Mouse (Mus musculus) midbrain, embryonic 15.5 days (tissue): ENCODE data around the gene Atp5g2. TPM values are rescaled to one million over a fixed set of nuclear protein-coding genes. Genes with fewer than 3 reads are reported as not detected.
A peak's percentile ranks its signal among the peaks of the same experiment; 100 is the strongest.

Source experiments
- ATAC-seq: fragments of 200-750 bp; cut with Nextera tagmentation; replicated peaks from 2 replicates; pipeline ENCODE4 v1.8.0; 2017; ENCODE audit warnings: moderate TSS enrichment
- H3K27ac ChIP-seq: fragments of 300-500 bp; sonication (generic); 2 replicates; pipeline ENCODE4 v1.5.1; 2015; ENCODE audit warnings: mild to moderate bottlenecking, inconsistent platforms
- H3K27me3 ChIP-seq: fragments of 300-500 bp; sonication (generic); replicated peaks from 2 replicates; pipeline ENCODE4 v1.6.1; 2015; ENCODE audit warnings: inconsistent platforms
- H3K36me3 ChIP-seq: fragments of 300-500 bp; sonication (generic); replicated peaks from 2 replicates; pipeline ENCODE4 v1.6.1; 2015; ENCODE audit warnings: inconsistent platforms
- H3K4me1 ChIP-seq: fragments of 300-500 bp; sonication (generic); 2 replicates; pipeline ENCODE4 v1.6.1; 2015; ENCODE audit warnings: inconsistent platforms
- H3K4me2 ChIP-seq: fragments of 300-500 bp; sonication (generic); 2 replicates; pipeline ENCODE4 v1.6.1; 2015; ENCODE audit warnings: inconsistent platforms, mild to moderate bottlenecking, moderate library complexity
- H3K4me3 ChIP-seq: fragments of 300-500 bp; sonication (generic); 2 replicates; pipeline ENCODE4 v1.5.1; 2015; ENCODE audit warnings: mild to moderate bottlenecking, inconsistent platforms
- H3K9ac ChIP-seq: fragments of 300-500 bp; sonication (generic); 2 replicates; pipeline ENCODE4 v1.6.1; 2015; ENCODE audit warnings: mild to moderate bottlenecking, inconsistent platforms
- H3K9me3 ChIP-seq: fragments of 300-500 bp; sonication (generic); 2 replicates; pipeline ENCODE4 v1.6.1; 2016; ENCODE audit warnings: inconsistent platforms
- WGBS: fragments of 180-500 bp; shearing (Covaris S2); methylation state at CpG from one replicate; pipeline ENCODE4 v1.1.7; 2015; ENCODE audit warnings: mixed read lengths; 5-methylcytosine and 5-hydroxymethylcytosine counted together
- polyA plus RNA-seq: library from polyadenylated mRNA; unstranded; fragments of >200 nt; fragmentation: Nextera tagmentation; extraction: Ambion mirVana; gene quantifications from 2 replicates; pipeline ENCODE4 v1.2.1, GENCODE M21; 2015

Gene Atp5g2
- polyA plus RNA-seq, 1 experiment from 2014 or later = 39.5 TPM

GRCm38 (mm10) chr15:102692991-102693411 is 20.8 kb upstream of the Atp5g2 start:
- Histone ChIP-seq H3K4me3 (peak overlapping the region; percentile 50), H3K9me3 (no peaks in the 10 kb centered on the region), H3K9ac (peak overlapping the region; percentile 59), H3K4me1 (peaks cover 24% of the 10 kb centered on the region), H3K36me3 (no peaks in the 10 kb centered on the region), H3K27me3 (peaks cover 35% of the 10 kb centered on the region), H3K27ac (peak overlapping the region; percentile 86), H3K4me2 (peak overlapping the region; percentile 85)
- 0% methylated on average over 32 of the region's 32 CpGs for WGBS
- ATAC-seq = peak; percentile 88

- WGBS = 1% methylated on average over 26 of the region's 26 CpGs
- H3K27ac ChIP-seq = peak overlapping the region; percentile 86
- peak; percentile 51 for ATAC-seq
- peaks cover 30% of the 10 kb centered on the region for H3K27me3 ChIP-seq
- H3K9ac ChIP-seq = peak overlapping the region; percentile 59
- H3K4me2 ChIP-seq = peak overlapping the region; percentile 85
- H3K4me1 ChIP-seq = peaks cover 24% of the 10 kb centered on the region
- H3K4me3 ChIP-seq = peak overlapping the region; percentile 50
- no peaks in the 10 kb centered on the region for H3K9me3 ChIP-seq
- H3K36me3 ChIP-seq = no peaks in the 10 kb centered on the region
These were observed 20.2 kb upstream of the Atp5g2 start for GRCm38 (mm10) chr15:102692321-102692804.

GRCm38 (mm10) chr15:102685791-102686190 is 13.6 kb upstream of the Atp5g2 start:
- no peak overlapping the region for H3K4me2 ChIP-seq
- H3K27ac ChIP-seq = no peak overlapping the region
- no peaks in the 10 kb centered on the region for H3K9me3 ChIP-seq
- WGBS = 10% methylated on average over 4 of the region's 4 CpGs
- no peak overlapping the region for H3K4me3 ChIP-seq
- ATAC-seq = 0 out of 2 replicates have a peak, but pooled peaks have one; percentile 33
- peaks cover 13% of the 10 kb centered on the region for H3K4me1 ChIP-seq
- H3K27me3 ChIP-seq = peaks cover 9% of the 10 kb centered on the region; the same call in 1 of the 2 replicates
- no peak overlapping the region for H3K9ac ChIP-seq
- H3K36me3 ChIP-seq = no peaks in the 10 kb centered on the region

GRCm38 (mm10) chr15:102683670-102684069 is 11.5 kb upstream of the Atp5g2 start:
- WGBS = 13% methylated on average over 1 of the region's 1 CpGs
- no peak for ATAC-seq

GRCm38 (mm10) chr15:102676345-102676744 is 4.2 kb upstream of the Atp5g2 start:
- 94% methylated on average over 2 of the region's 2 CpGs for WGBS
- no peak overlapping the region for H3K9ac ChIP-seq
- no peak overlapping the region for H3K4me2 ChIP-seq
- no peaks in the 10 kb centered on the region for H3K9me3 ChIP-seq
- ATAC-seq = no peak
- H3K36me3 ChIP-seq = no peaks in the 10 kb centered on the region
- no peak overlapping the region for H3K4me3 ChIP-seq
- no peak overlapping the region for H3K27ac ChIP-seq
- H3K4me1 ChIP-seq = peaks cover 27% of the 10 kb centered on the region
- H3K27me3 ChIP-seq = no peaks in the 10 kb centered on the region

More at GRCm38 (mm10) chr15:102683670-102684069, 11.5 kb upstream of the Atp5g2 start:
- Histone ChIP-seq H3K36me3 (no peaks in the 10 kb centered on the region), H3K9ac (no peak overlapping the region), H3K4me3 (no peak overlapping the region), H3K9me3 (no peaks in the 10 kb centered on the region), H3K27me3 (peaks cover 9% of the 10 kb centered on the region; the same call in 1 of the 2 replicates), H3K4me2 (no peak overlapping the region), H3K4me1 (peaks cover 13% of the 10 kb centered on the region), H3K27ac (no peak overlapping the region)

- Histone ChIP-seq H3K36me3 (no peaks in the 10 kb centered on the region), H3K27ac (peak overlapping the region; percentile 97), H3K4me3 (peak overlapping the region; percentile 82), H3K27me3 (no peaks in the 10 kb centered on the region), H3K9ac (no peak overlapping the region), H3K4me1 (peaks cover 41% of the 10 kb centered on the region), H3K9me3 (no peaks in the 10 kb centered on the region), H3K4me2 (peak overlapping the region; percentile 76)
- peak; percentile 74 for ATAC-seq
- WGBS = 3% methylated on average over 10 of the region's 10 CpGs
These were observed 1.4 kb upstream of the Atp5g2 start for GRCm38 (mm10) chr15:102673548-102673947.

- Histone ChIP-seq H3K27ac (peak overlapping the region; percentile 97), H3K9me3 (no peaks in the 10 kb centered on the region), H3K27me3 (no peaks in the 10 kb centered on the region), H3K36me3 (no peaks in the 10 kb centered on the region), H3K4me2 (peak overlapping the region; percentile 76), H3K4me3 (peak overlapping the region; percentile 82), H3K9ac (peak overlapping the region; percentile 70), H3K4me1 (peaks cover 41% of the 10 kb centered on the region)
- peak; percentile 58 for ATAC-seq
- under 1% methylated on average over 34 of the region's 34 CpGs for WGBS
These were observed 384 bp downstream of the Atp5g2 start for GRCm38 (mm10) chr15:102671721-102672214.

GRCm38 (mm10) chr15:102670767-102671575 is 1.2 kb downstream of the Atp5g2 start:
- Histone ChIP-seq H3K4me3 (peak overlapping the region; percentile 82), H3K4me2 (peak overlapping the region; percentile 76), H3K4me1 (peaks cover 41% of the 10 kb centered on the region), H3K36me3 (no peaks in the 10 kb centered on the region), H3K27ac (peak overlapping the region; percentile 97), H3K27me3 (no peaks in the 10 kb centered on the region), H3K9me3 (no peaks in the 10 kb centered on the region), H3K9ac (peak overlapping the region; percentile 93)
- peak; percentile 91 for ATAC-seq
- under 1% methylated on average over 52 of the region's 53 CpGs for WGBS

- Histone ChIP-seq H3K4me1 (peaks cover 41% of the 10 kb centered on the region), H3K9ac (peak overlapping the region; percentile 93), H3K27ac (peak overlapping the region; percentile 97), H3K36me3 (no peaks in the 10 kb centered on the region; the same call in 1 of the 2 replicates), H3K4me2 (peak overlapping the region; percentile 76), H3K4me3 (peak overlapping the region; percentile 82), H3K27me3 (no peaks in the 10 kb centered on the region), H3K9me3 (no peaks in the 10 kb centered on the region)
- WGBS = 8% methylated on average over 6 of the region's 6 CpGs
- ATAC-seq = peak; percentile 10
These were observed 1.9 kb downstream of the Atp5g2 start for GRCm38 (mm10) chr15:102670281-102670680.

GRCm38 (mm10) chr15:102669571-102669970 is 2.6 kb downstream of the Atp5g2 start:
- H3K9me3 ChIP-seq = no peaks in the 10 kb centered on the region
- peak overlapping the region; percentile 76; the same call in 1 of the 2 replicates for H3K4me2 ChIP-seq
- ATAC-seq = no peak
- no peak overlapping the region for H3K27ac ChIP-seq
- no peaks in the 10 kb centered on the region for H3K27me3 ChIP-seq
- H3K9ac ChIP-seq = no peak overlapping the region
- peaks cover 41% of the 10 kb centered on the region for H3K4me1 ChIP-seq
- 87% methylated on average over 8 of the region's 8 CpGs for whole genome bisulfite sequencing
- peaks cover 3% of the 10 kb centered on the region for H3K36me3 ChIP-seq
- H3K4me3 ChIP-seq = no peak overlapping the region

GRCm38 (mm10) chr15:102665494-102665893 is 6.7 kb downstream of the Atp5g2 start:
- WGBS = 64% methylated on average over 4 of the region's 4 CpGs
- H3K4me1 ChIP-seq = peaks cover 13% of the 10 kb centered on the region
- H3K9ac ChIP-seq = no peak overlapping the region
- H3K27ac ChIP-seq = no peak overlapping the region
- H3K27me3 ChIP-seq = no peaks in the 10 kb centered on the region
- no peak for ATAC-seq
- H3K4me2 ChIP-seq = no peak overlapping the region
- peaks cover 19% of the 10 kb centered on the region for H3K36me3 ChIP-seq
- H3K4me3 ChIP-seq = no peak overlapping the region
- H3K9me3 ChIP-seq = no peaks in the 10 kb centered on the region

GRCm38 (mm10) chr15:102663825-102664224 is 8.3 kb downstream of the Atp5g2 start:
- no peak overlapping the region for H3K27ac ChIP-seq
- H3K9me3 ChIP-seq = no peaks in the 10 kb centered on the region
- H3K4me3 ChIP-seq = no peak overlapping the region
- H3K27me3 ChIP-seq = no peaks in the 10 kb centered on the region
- 83% methylated on average over 8 of the region's 8 CpGs for WGBS
- peaks cover 19% of the 10 kb centered on the region for H3K36me3 ChIP-seq
- no peak for ATAC-seq
- H3K9ac ChIP-seq = no peak overlapping the region
- no peaks in the 10 kb centered on the region for H3K4me1 ChIP-seq
- no peak overlapping the region for H3K4me2 ChIP-seq
